Mouse (Mus musculus): ENCODE data around the gene Naa25. TPM values are rescaled to one million over a fixed set of nuclear protein-coding genes. Genes with fewer than 3 reads are reported as not detected.
A peak's percentile ranks its signal among the peaks of the same experiment; 100 is the strongest.

Naa25 gene
- polyA plus RNA-seq, 1 experiment from 2014 or later: 47.8 TPM

GRCm38 (mm10) chr5:121476040-121476439, 78.3 kb downstream of the Naa25 start:
- no peaks in the 10 kb centered on the region for H3K9me3 ChIP-seq (replicated peaks; ENCODE audit: control insufficient read depth, low read length)
- no peaks in the 10 kb centered on the region for H3K36me3 ChIP-seq (replicated peaks; ENCODE audit: control insufficient read depth, insufficient read depth, low read depth, low read length)
- H3K27ac ChIP-seq (replicated peaks; ENCODE audit: low read depth, low read length): no peak overlapping the region
- H3K4me3 ChIP-seq (ENCODE audit: low read depth, low read length): no peak overlapping the region
- 88% methylated on average over 1 of the region's 1 CpGs for WGBS
- H3K9ac ChIP-seq (replicated peaks; ENCODE audit: low read length): no peak overlapping the region
- no peaks in the 10 kb centered on the region for H3K4me1 ChIP-seq (ENCODE audit: control insufficient read depth, insufficient read depth, low read length)
- no peak overlapping the region for H3K4me2 ChIP-seq (ENCODE audit: low read depth, low read length)
- ATAC-seq (replicated peaks; ENCODE audit: insufficient number of reproducible peaks, low FRiP score, low TSS enrichment, low read depth): no peak
- no peaks in the 10 kb centered on the region for H3K27me3 ChIP-seq (ENCODE audit: control insufficient read depth, insufficient read depth, low read length)
- no peak for DNase-seq (ENCODE audit: low spot score)

GRCm38 (mm10) chr5:121477680-121478079, 79.9 kb downstream of the Naa25 start:
- ATAC-seq (replicated peaks; ENCODE audit: insufficient number of reproducible peaks, low FRiP score, low TSS enrichment, low read depth) (no peak), DNase-seq (ENCODE audit: low spot score) (peak; percentile 86)
- Histone ChIP-seq H3K27ac (replicated peaks; ENCODE audit: low read depth, low read length) (no peak overlapping the region), H3K27me3 (ENCODE audit: control insufficient read depth, insufficient read depth, low read length) (no peaks in the 10 kb centered on the region), H3K4me3 (ENCODE audit: low read depth, low read length) (no peak overlapping the region), H3K9ac (replicated peaks; ENCODE audit: low read length) (no peak overlapping the region), H3K4me2 (ENCODE audit: low read depth, low read length) (no peak overlapping the region), H3K9me3 (replicated peaks; ENCODE audit: control insufficient read depth, low read length) (no peaks in the 10 kb centered on the region), H3K36me3 (replicated peaks; ENCODE audit: control insufficient read depth, insufficient read depth, low read depth, low read length) (no peaks in the 10 kb centered on the region), H3K4me1 (ENCODE audit: control insufficient read depth, insufficient read depth, low read length) (no peaks in the 10 kb centered on the region)
- 39% methylated on average over 3 of the region's 3 CpGs for WGBS

- H3K27me3 ChIP-seq (ENCODE audit: control insufficient read depth, insufficient read depth, low read length): no peaks in the 10 kb centered on the region
- 79% methylated on average over 5 of the region's 5 CpGs for WGBS
These were observed 87.1 kb downstream of the Naa25 start for GRCm38 (mm10) chr5:121484801-121485200.

GRCm38 (mm10) chr5:121493305-121493704, 95.6 kb downstream of the Naa25 start:
- H3K9ac ChIP-seq (replicated peaks; ENCODE audit: low read length): no peak overlapping the region
- 66% methylated on average over 8 of the region's 8 CpGs for WGBS
- no peak overlapping the region for H3K27ac ChIP-seq (replicated peaks; ENCODE audit: low read depth, low read length)

More at GRCm38 (mm10) chr5:121484801-121485200, 87.1 kb downstream of the Naa25 start:
- Histone ChIP-seq H3K36me3 (replicated peaks; ENCODE audit: control insufficient read depth, insufficient read depth, low read depth, low read length) (no peaks in the 10 kb centered on the region), H3K4me1 (ENCODE audit: control insufficient read depth, insufficient read depth, low read length) (no peaks in the 10 kb centered on the region), H3K4me3 (ENCODE audit: low read depth, low read length) (no peak overlapping the region), H3K4me2 (ENCODE audit: low read depth, low read length) (no peak overlapping the region), H3K27ac (replicated peaks; ENCODE audit: low read depth, low read length) (no peak overlapping the region), H3K9me3 (replicated peaks; ENCODE audit: control insufficient read depth, low read length) (no peaks in the 10 kb centered on the region), H3K9ac (replicated peaks; ENCODE audit: low read length) (no peak overlapping the region)
- DNase-seq (ENCODE audit: low spot score): no peak
- ATAC-seq (replicated peaks; ENCODE audit: insufficient number of reproducible peaks, low FRiP score, low TSS enrichment, low read depth): no peak

More at GRCm38 (mm10) chr5:121493305-121493704, 95.6 kb downstream of the Naa25 start:
- H3K4me2 ChIP-seq (ENCODE audit: low read depth, low read length): no peak overlapping the region
- no peaks in the 10 kb centered on the region for H3K36me3 ChIP-seq (replicated peaks; ENCODE audit: control insufficient read depth, insufficient read depth, low read depth, low read length)
- H3K9me3 ChIP-seq (replicated peaks; ENCODE audit: control insufficient read depth, low read length): no peaks in the 10 kb centered on the region
- H3K4me3 ChIP-seq (ENCODE audit: low read depth, low read length): no peak overlapping the region
- no peaks in the 10 kb centered on the region for H3K4me1 ChIP-seq (ENCODE audit: control insufficient read depth, insufficient read depth, low read length)
- H3K27me3 ChIP-seq (ENCODE audit: control insufficient read depth, insufficient read depth, low read length): no peaks in the 10 kb centered on the region
- ATAC-seq (replicated peaks; ENCODE audit: insufficient number of reproducible peaks, low FRiP score, low TSS enrichment, low read depth): no peak
- DNase-seq (ENCODE audit: low spot score): no peak

Other genes starting within 250 kb of the Naa25 start
- 25.1 and 26.6 TPM in 2 replicates for gene Ptpn11, start 206.5 kb upstream of the Naa25 start, polyA plus RNA-seq (2014; fragmentation: Nextera tagmentation; extraction: Ambion mirVana)
- 776 and 796 TPM in 2 replicates for gene Rpl6, start 193.5 kb upstream of the Naa25 start, polyA plus RNA-seq (2014; fragmentation: Nextera tagmentation; extraction: Ambion mirVana)
- gene Hectd4, start 177.7 kb upstream of the Naa25 start, polyA plus RNA-seq (2014; fragmentation: Nextera tagmentation; extraction: Ambion mirVana): 5.7 and 7.2 TPM in 2 replicates
- 62.1 and 69.5 TPM in 2 replicates for gene Trafd1, start 12.3 kb upstream of the Naa25 start, polyA plus RNA-seq (2014; fragmentation: Nextera tagmentation; extraction: Ambion mirVana)
- gene Tmem116, start 54.0 kb downstream of the Naa25 start, polyA plus RNA-seq (2014; fragmentation: Nextera tagmentation; extraction: Ambion mirVana): 0.45 and 0.96 TPM in 2 replicates
- 102 and 110 TPM in 2 replicates for gene Erp29, start 54.6 kb downstream of the Naa25 start, polyA plus RNA-seq (2014; fragmentation: Nextera tagmentation; extraction: Ambion mirVana)
- gene Adam1b, start 105.5 kb downstream of the Naa25 start, polyA plus RNA-seq (2014; fragmentation: Nextera tagmentation; extraction: Ambion mirVana): not detected in 2 replicates
- gene Adam1a, start 147.5 kb downstream of the Naa25 start, polyA plus RNA-seq (2014; fragmentation: Nextera tagmentation; extraction: Ambion mirVana): 1.5 TPM in 2 replicates
- gene Gm42878, start 147.5 kb downstream of the Naa25 start, polyA plus RNA-seq (2014; fragmentation: Nextera tagmentation; extraction: Ambion mirVana): not detected in 2 replicates
- gene Mapkapk5, start 148.0 kb downstream of the Naa25 start, polyA plus RNA-seq (2014; fragmentation: Nextera tagmentation; extraction: Ambion mirVana): 55.8 and 57.1 TPM in 2 replicates
- gene Aldh2, start 195.9 kb downstream of the Naa25 start, polyA plus RNA-seq (2014; fragmentation: Nextera tagmentation; extraction: Ambion mirVana): 84.4 and 88.8 TPM in 2 replicates
- gene Acad12, start 221.0 kb downstream of the Naa25 start, polyA plus RNA-seq (2014; fragmentation: Nextera tagmentation; extraction: Ambion mirVana): 1.5 and 1.8 TPM in 2 replicates